Mouse (Mus musculus) bone marrow, adult 2 months (tissue): Measurements from ENCODE around the gene Osbpl6.

Source experiments
- CTCF ChIP-seq: fragments of 200-500 bp; IDR thresholded peaks from 2 replicates; pipeline ENCODE4 v1.5.1; 2011; ENCODE audit warnings: low read length, control low read depth; ENCODE audit not compliant: control insufficient read depth, insufficient read depth
- POLR2A ChIP-seq: fragments of 200-500 bp; IDR thresholded peaks from 2 replicates; pipeline ENCODE4 v1.6.1; 2011; ENCODE audit warnings: low read depth, mild to moderate bottlenecking, control low read depth, low read length, borderline replicate concordance; ENCODE audit not compliant: control insufficient read depth

DNA sequence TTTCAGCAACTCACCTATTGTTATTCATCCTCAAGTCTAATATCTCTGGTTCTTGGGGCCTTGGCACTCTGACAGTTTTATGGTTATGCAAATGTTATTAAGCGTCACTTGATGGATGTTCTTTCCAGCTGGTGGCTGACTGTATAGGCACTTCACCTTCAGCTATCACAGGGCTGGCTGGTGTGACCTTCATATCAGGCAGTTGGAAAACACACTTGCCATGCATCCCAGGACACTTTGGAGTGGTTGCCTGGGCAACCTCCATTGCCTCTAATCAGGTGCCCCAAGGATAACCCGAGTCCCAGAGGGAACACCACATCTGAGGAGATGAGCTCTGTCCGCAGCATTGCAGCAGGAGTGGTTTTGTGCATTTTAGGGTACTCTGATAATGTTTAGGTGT lies 35.8 kb downstream of the Osbpl6 start:
- no peak for TF ChIP-seq POLR2A
- TF ChIP-seq CTCF, result no peak
